Mouse (Mus musculus) hindbrain, embryonic 14.5 days (tissue): ENCODE measurements around the gene Rasd1. TPM values are rescaled to one million over a fixed set of nuclear protein-coding genes. Genes with fewer than 3 reads are reported as not detected.

ENCODE experiments used
- ATAC-seq: fragments of 200-750 bp; cut with Nextera tagmentation; 2 replicates; pipeline ENCODE4 v1.8.0; 2017; ENCODE audit warnings: moderate number of reproducible peaks, mild to moderate bottlenecking, moderate TSS enrichment, moderate library complexity; ENCODE audit not compliant: low FRiP score
- DNase-seq: peaks from one replicate; pipeline ENCODE4 v3.0.0-alpha.2; 2015; ENCODE audit warnings: low spot score
- H3K27ac ChIP-seq: fragments of 300-500 bp; sonication (generic); 2 replicates; pipeline ENCODE4 v1.5.1; 2014; ENCODE audit warnings: mild to moderate bottlenecking, moderate library complexity
- H3K27me3 ChIP-seq: fragments of 300-500 bp; sonication (generic); 2 replicates; pipeline ENCODE4 v1.6.1; 2014; ENCODE audit warnings: mild to moderate bottlenecking, low read length, mixed read lengths; ENCODE audit not compliant: control insufficient read depth, insufficient read depth
- H3K36me3 ChIP-seq: fragments of 300-500 bp; sonication (generic); replicated peaks from 2 replicates; pipeline ENCODE4 v1.6.1; 2014; ENCODE audit not compliant: control insufficient read depth, insufficient read depth
- H3K4me1 ChIP-seq: fragments of 300-500 bp; sonication (generic); replicated peaks from 2 replicates; pipeline ENCODE4 v1.6.1; 2014; ENCODE audit warnings: antibody characterized with exemption, low read length, mixed read lengths; ENCODE audit not compliant: control insufficient read depth, insufficient read depth
- H3K4me2 ChIP-seq: fragments of 300-500 bp; sonication (generic); replicated peaks from 2 replicates; pipeline ENCODE4 v1.6.1; 2014; ENCODE audit warnings: mild to moderate bottlenecking, moderate library complexity
- H3K4me3 ChIP-seq: fragments of 300-500 bp; sonication (generic); replicated peaks from 2 replicates; pipeline ENCODE4 v1.5.1; 2014; ENCODE audit warnings: mild to moderate bottlenecking, low read length
- H3K9ac ChIP-seq: fragments of 300-500 bp; sonication (generic); 2 replicates; pipeline ENCODE4 v1.6.1; 2014
- H3K9me3 ChIP-seq: fragments of 300-500 bp; sonication (generic); 2 replicates; pipeline ENCODE4 v1.6.1; 2016; ENCODE audit warnings: low read length; ENCODE audit not compliant: control insufficient read depth
- WGBS: fragments of 180-500 bp; shearing (Covaris S2); extraction: QIAGEN DNeasy Blood & Tissue Kit; methylation state at CpG from one replicate; pipeline ENCODE4 v1.1.7; 2014; 5-methylcytosine and 5-hydroxymethylcytosine counted together
- polyA plus RNA-seq: library from polyadenylated mRNA; unstranded; fragments of >200 nt; fragmentation: Nextera tagmentation; extraction: Ambion mirVana; gene quantifications from 2 replicates; pipeline ENCODE4 v1.2.1, GENCODE M21; 2014

Gene Rasd1
- polyA plus RNA-seq, 1 experiment from 2014 or later: 1.3 TPM

- no peak for DNase-seq
- no peaks in the 10 kb centered on the region for H3K9me3 ChIP-seq
- H3K4me2 ChIP-seq: no peak overlapping the region
- H3K9ac ChIP-seq: no peak overlapping the region
- H3K36me3 ChIP-seq: no peaks in the 10 kb centered on the region
- no peak overlapping the region for H3K27ac ChIP-seq
- H3K4me1 ChIP-seq: no peaks in the 10 kb centered on the region
- no peak for ATAC-seq
- no peak overlapping the region for H3K4me3 ChIP-seq
- 71% methylated on average over 1 of the region's 1 CpGs for WGBS
- H3K27me3 ChIP-seq: no peaks in the 10 kb centered on the region
These were observed 24.7 kb upstream of the Rasd1 start for GRCm38 (mm10) chr11:59989406-59989805.

DNA sequence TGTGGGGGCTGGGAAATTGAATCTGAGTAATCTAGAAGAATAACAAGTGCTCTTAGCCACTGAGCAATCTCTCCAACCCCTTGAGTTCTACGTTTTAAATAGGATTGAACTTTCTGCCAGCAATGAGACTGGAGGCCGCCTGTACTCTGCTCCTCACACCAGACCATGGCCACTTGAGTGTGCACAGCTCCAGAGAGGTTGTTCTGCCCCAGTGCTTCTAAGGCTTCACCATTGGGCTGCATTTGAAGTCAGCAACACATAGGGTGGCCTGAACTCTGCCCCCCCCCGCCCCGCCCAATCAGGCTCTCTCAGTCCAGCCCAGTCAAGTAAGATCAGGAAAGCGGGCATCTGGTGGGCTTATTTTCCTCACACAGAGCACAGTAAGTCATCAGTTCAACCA lies 13.1 kb upstream of the Rasd1 start:
- no peak overlapping the region for H3K27ac ChIP-seq
- ATAC-seq (no peak), DNase-seq (no peak)
- no peaks in the 10 kb centered on the region for H3K4me1 ChIP-seq
- no peak overlapping the region for H3K4me3 ChIP-seq
- WGBS: 80% methylated on average over 5 of the region's 5 CpGs
- no peaks in the 10 kb centered on the region for H3K36me3 ChIP-seq
- 0 out of 2 replicates have a peak, but pooled peaks cover 4% of the 10 kb centered on the region for H3K27me3 ChIP-seq
- no peak overlapping the region for H3K9ac ChIP-seq
- no peaks in the 10 kb centered on the region for H3K9me3 ChIP-seq
- H3K4me2 ChIP-seq: no peak overlapping the region

GRCm38 (mm10) chr11:59975241-59975640 lies 10.5 kb upstream of the Rasd1 start:
- H3K9me3 ChIP-seq: no peaks in the 10 kb centered on the region
- 16% methylated on average over 10 of the region's 10 CpGs for WGBS
- no peak overlapping the region for H3K4me2 ChIP-seq
- no peak overlapping the region for H3K4me3 ChIP-seq
- H3K4me1 ChIP-seq: no peaks in the 10 kb centered on the region
- no peak for ATAC-seq
- H3K27me3 ChIP-seq: 0 out of 2 replicates have a peak, but pooled peaks cover 4% of the 10 kb centered on the region
- no peaks in the 10 kb centered on the region for H3K36me3 ChIP-seq
- no peak for DNase-seq
- H3K27ac ChIP-seq: no peak overlapping the region
- no peak overlapping the region for H3K9ac ChIP-seq

DNA sequence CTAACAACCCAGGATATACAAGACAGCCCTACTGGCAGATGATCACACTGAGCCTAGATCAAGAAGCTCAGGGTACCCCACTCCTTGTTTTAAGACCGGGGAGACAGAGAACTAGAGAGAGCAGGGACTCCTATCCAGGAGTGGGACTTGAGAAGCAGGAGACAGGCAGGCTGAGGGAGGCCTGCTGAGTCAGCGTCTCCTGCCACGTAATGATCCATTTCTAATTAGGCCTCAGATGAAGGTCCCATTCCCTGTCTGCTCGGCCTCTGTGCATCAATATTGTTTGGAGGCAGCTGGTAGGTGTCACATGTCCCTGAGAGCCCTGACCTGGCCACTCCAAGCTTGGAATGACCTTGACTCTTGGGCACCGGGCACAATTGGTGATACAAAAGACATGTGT lies 8.6 kb upstream of the Rasd1 start:
- ATAC-seq (no peak), DNase-seq (no peak)
- H3K9ac ChIP-seq: no peak overlapping the region
- 0 out of 2 replicates have a peak, but pooled peaks cover 4% of the 10 kb centered on the region for H3K27me3 ChIP-seq
- H3K27ac ChIP-seq: no peak overlapping the region
- H3K9me3 ChIP-seq: no peaks in the 10 kb centered on the region
- no peaks in the 10 kb centered on the region for H3K4me1 ChIP-seq
- H3K36me3 ChIP-seq: no peaks in the 10 kb centered on the region
- no peak overlapping the region for H3K4me2 ChIP-seq
- WGBS: 65% methylated on average over 5 of the region's 5 CpGs
- H3K4me3 ChIP-seq: no peak overlapping the region

- ATAC-seq: no peak
- H3K36me3 ChIP-seq: no peaks in the 10 kb centered on the region
- H3K9me3 ChIP-seq: no peaks in the 10 kb centered on the region
- H3K4me2 ChIP-seq: no peak overlapping the region
- no peak overlapping the region for H3K9ac ChIP-seq
- 0 out of 2 replicates have a peak, but pooled peaks cover 4% of the 10 kb centered on the region for H3K27me3 ChIP-seq
- no peak overlapping the region for H3K4me3 ChIP-seq
- H3K27ac ChIP-seq: no peak overlapping the region
- DNase-seq: no peak
- no peaks in the 10 kb centered on the region for H3K4me1 ChIP-seq
- 29% methylated on average over 2 of the region's 2 CpGs for WGBS
These were observed 6.9 kb upstream of the Rasd1 start for GRCm38 (mm10) chr11:59971691-59972090.

- Histone ChIP-seq H3K9me3 (no peaks in the 10 kb centered on the region), H3K27ac (no peak overlapping the region), H3K4me1 (no peaks in the 10 kb centered on the region; the same call in 1 of the 2 replicates), H3K9ac (no peak overlapping the region), H3K4me3 (no peak overlapping the region), H3K36me3 (no peaks in the 10 kb centered on the region), H3K27me3 (no peaks in the 10 kb centered on the region), H3K4me2 (no peak overlapping the region)
- WGBS: 82% methylated on average over 5 of the region's 5 CpGs
- no peak for DNase-seq
- ATAC-seq: no peak
These were observed 6.0 kb upstream of the Rasd1 start for GRCm38 (mm10) chr11:59970780-59971179.

DNA sequence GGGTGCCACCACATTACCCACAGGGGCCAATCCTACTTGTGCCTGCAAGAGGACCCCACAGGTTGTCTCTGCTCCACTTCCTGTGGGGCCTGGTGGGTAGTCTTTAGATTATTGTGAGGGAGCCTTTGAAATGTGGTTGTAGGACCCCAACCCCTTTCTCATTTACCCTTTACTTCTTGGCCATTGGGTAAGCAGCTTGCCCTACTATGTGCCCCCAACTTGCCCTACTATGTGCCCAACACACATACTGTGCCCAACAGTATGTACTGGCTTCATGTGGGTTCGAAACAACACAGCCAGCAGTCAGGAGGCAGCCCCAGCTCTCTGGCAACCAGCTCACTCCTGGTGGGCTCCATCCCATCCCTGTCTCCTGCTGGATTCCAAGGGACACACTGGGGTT lies 3.0 kb upstream of the Rasd1 start:
- WGBS: 88% methylated on average over 1 of the region's 1 CpGs
- ATAC-seq (no peak), DNase-seq (no peak)
- Histone ChIP-seq H3K4me2 (no peak overlapping the region), H3K36me3 (no peaks in the 10 kb centered on the region), H3K4me3 (no peak overlapping the region), H3K9me3 (no peaks in the 10 kb centered on the region), H3K9ac (no peak overlapping the region), H3K27ac (no peak overlapping the region), H3K4me1 (peaks cover 23% of the 10 kb centered on the region), H3K27me3 (peaks cover 24% of the 10 kb centered on the region)

- no peak overlapping the region for H3K27ac ChIP-seq
- H3K4me2 ChIP-seq: no peak overlapping the region
- WGBS: 52% methylated on average over 4 of the region's 4 CpGs
- H3K36me3 ChIP-seq: peaks cover 12% of the 10 kb centered on the region
- H3K4me3 ChIP-seq: no peak overlapping the region
- no peak for DNase-seq
- H3K4me1 ChIP-seq: peaks cover 23% of the 10 kb centered on the region
- H3K9ac ChIP-seq: no peak overlapping the region
- H3K9me3 ChIP-seq: no peaks in the 10 kb centered on the region
- no peak for ATAC-seq
- H3K27me3 ChIP-seq: peaks cover 29% of the 10 kb centered on the region
These were observed 1.3 kb upstream of the Rasd1 start for GRCm38 (mm10) chr11:59966102-59966483.

DNA sequence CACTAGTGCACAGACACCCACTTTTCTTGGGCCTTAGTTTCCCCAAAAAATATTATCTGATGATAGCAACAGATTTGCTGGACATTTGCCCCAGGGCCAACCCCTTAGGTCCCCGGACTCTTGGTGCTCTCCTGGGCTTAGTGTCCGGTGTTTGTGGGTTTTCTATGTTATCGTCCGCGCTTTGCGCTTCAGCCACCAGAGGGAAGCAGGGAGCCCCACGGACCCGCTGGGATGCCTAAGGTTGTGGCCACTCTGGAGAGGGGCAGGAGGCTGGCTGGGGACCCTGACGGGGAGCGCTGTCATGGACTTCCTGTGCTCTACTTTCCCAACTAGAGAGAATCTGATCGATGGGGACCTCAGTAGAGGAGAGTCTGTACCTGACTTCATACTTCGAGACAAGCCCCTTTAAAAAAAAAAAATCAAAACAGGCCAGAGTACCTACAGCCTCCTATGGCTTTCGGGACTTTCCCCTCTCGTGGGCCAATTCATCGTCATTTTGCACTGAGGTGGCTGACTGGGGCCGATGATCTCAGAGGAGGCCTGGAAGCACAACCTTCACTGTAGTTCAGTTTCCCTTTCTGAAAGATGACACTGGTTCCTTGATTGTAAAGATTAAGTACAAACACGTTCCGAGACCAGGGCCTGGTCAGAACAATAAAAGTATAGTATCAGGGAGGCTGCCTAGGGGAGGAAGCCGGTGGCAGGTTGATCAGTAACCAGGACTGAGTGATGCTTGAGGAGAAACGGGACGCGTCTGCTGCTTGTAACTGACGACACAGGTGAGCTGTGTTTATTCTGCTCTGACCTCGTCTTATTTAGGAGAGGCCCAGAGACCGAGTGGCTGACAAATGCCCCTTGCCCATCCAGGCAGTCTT lies 720 bp upstream of the Rasd1 start:
- no peaks in the 10 kb centered on the region for H3K9me3 ChIP-seq
- peaks cover 29% of the 10 kb centered on the region for H3K27me3 ChIP-seq
- H3K4me3 ChIP-seq: peak overlapping the region; percentile 38
- peaks cover 23% of the 10 kb centered on the region for H3K4me1 ChIP-seq
- H3K36me3 ChIP-seq: peaks cover 18% of the 10 kb centered on the region
- peak overlapping the region; percentile 88 for H3K4me2 ChIP-seq
- H3K27ac ChIP-seq: no peak overlapping the region
- H3K9ac ChIP-seq: peak overlapping the region; percentile 43; the same call in 1 of the 2 replicates
- WGBS: 26% methylated on average over 25 of the region's 25 CpGs
- peak; percentile 79 for DNase-seq
- ATAC-seq: peak; percentile 54; the same call in 1 of the 2 replicates
